Mouse (Mus musculus): Measurements from ENCODE around the gene Arntl.

DNA sequence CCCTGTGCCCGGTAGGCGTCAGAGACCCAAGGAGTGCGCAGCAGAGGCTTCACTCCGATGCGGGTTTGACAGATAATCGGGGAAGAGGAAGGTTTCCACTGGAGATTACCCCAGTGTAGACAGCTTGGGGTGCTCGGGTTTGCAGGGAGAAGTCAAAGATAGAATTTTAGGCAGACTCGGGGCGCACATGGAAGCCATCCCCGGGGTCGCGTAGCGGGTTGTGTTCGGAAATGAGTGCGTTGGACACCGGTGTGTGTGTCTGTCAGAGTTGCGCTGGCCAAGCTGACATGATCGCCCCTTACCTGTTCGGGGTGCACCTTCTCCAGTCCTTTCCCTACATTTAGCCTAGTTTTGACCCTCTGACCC is 1.1 kb downstream of the Arntl start:
- TF ChIP-seq GATA1 (IDR thresholded peaks at IDR 0.05; ENCODE audit: low read length) (no peak), TAL1 (IDR thresholded peaks at IDR 0.05; ENCODE audit: low read length) (no peak)
